Mouse (Mus musculus) megakaryocyte, embryonic 14.5 days (primary cell): ENCODE data around the gene Cyct.

ENCODE experiments used
- FLI1 ChIP-seq: IDR thresholded peaks from 2 replicates; pipeline ENCODE4 v1.6.1; 2012; ENCODE audit warnings: low read length, inconsistent platforms, mixed read lengths
- GATA1 ChIP-seq: IDR thresholded peaks from 3 replicates; pipeline ENCODE4 v1.6.1; 2012; ENCODE audit warnings: mixed read lengths, low read length, inconsistent platforms, borderline replicate concordance

- TF ChIP-seq GATA1 (no peak), FLI1 (no peak)
These were observed 46.1 kb upstream of the Cyct start, which contains the start of gene Osbpl6 for GRCm38 (mm10) chr2:76406151-76406936.
